Mouse (Mus musculus) myocyte (in vitro differentiated cells): ENCODE measurements around the gene Prx. TPM values are rescaled to one million over a fixed set of nuclear protein-coding genes. Genes with fewer than 3 reads are reported as not detected.
A peak's percentile ranks its signal among the peaks of the same experiment; 100 is the strongest.

Experiments used
- H3K27me3 ChIP-seq: one replicate; pipeline ENCODE4 v1.6.1; 2011; ENCODE audit not compliant: control insufficient read depth, insufficient read depth, insufficient read length
- H3K36me3 ChIP-seq: one replicate; pipeline ENCODE4 v1.6.1; 2011; ENCODE audit not compliant: control insufficient read depth, insufficient read depth
- H3K4me2 ChIP-seq: one replicate; pipeline ENCODE4 v1.6.1; 2011; ENCODE audit warnings: low read depth, control low read depth
- H3K4me3 ChIP-seq: one replicate; pipeline ENCODE4 v1.5.1; 2011; ENCODE audit warnings: mild to moderate bottlenecking, control low read depth, moderate library complexity
- H3K79me2 ChIP-seq: one replicate; pipeline ENCODE4 v1.6.1; 2011; ENCODE audit not compliant: control insufficient read depth, insufficient read depth
- H3ac ChIP-seq: one replicate; pipeline ENCODE4 v1.6.1; 2011; ENCODE audit not compliant: control insufficient read depth, insufficient read length
- CEBPB ChIP-seq: IDR thresholded peaks from 2 replicates; pipeline ENCODE4 v1.6.1; 2011; ENCODE audit warnings: mild to moderate bottlenecking, moderate library complexity; ENCODE audit not compliant: poor library complexity, insufficient read depth, severe bottlenecking
- E2F4 ChIP-seq: IDR thresholded peaks from one replicate; pipeline ENCODE4 v1.6.1; 2011; ENCODE audit warnings: mild to moderate bottlenecking, control low read depth, moderate library complexity; ENCODE audit not compliant: insufficient read depth
- MAX ChIP-seq: IDR thresholded peaks from one replicate; pipeline ENCODE4 v1.6.1; 2011; ENCODE audit warnings: low read depth, mild to moderate bottlenecking, control low read depth
- MYOD1 ChIP-seq, 3 experiments: IDR thresholded peaks; one replicate each; pipeline ENCODE4 v1.6.1; 2011; ENCODE audit warnings: control low read depth in 2 of 3, low read depth in 2 of 3, mild to moderate bottlenecking in 2 of 3, moderate library complexity in 1 of 3; ENCODE audit not compliant: insufficient read length in 2 of 3, control insufficient read depth in 1 of 3
- MYOG ChIP-seq, 3 experiments: IDR thresholded peaks; one replicate each; pipeline ENCODE4 v1.6.1; 2011; ENCODE audit warnings: control low read depth in 2 of 3, low read depth in 2 of 3, mild to moderate bottlenecking in 2 of 3; ENCODE audit not compliant: insufficient read length in 2 of 3, control insufficient read depth in 1 of 3, insufficient read depth in 1 of 3
- POLR2A ChIP-seq: IDR thresholded peaks from one replicate; pipeline ENCODE4 v1.6.1; 2011; ENCODE audit warnings: low read depth, mild to moderate bottlenecking, control low read depth, moderate library complexity; ENCODE audit not compliant: insufficient read length
- POLR2AphosphoS2 ChIP-seq: IDR thresholded peaks from one replicate; pipeline ENCODE4 v1.6.1; 2011; ENCODE audit warnings: low read depth, control low read depth; ENCODE audit not compliant: insufficient read length
- REST ChIP-seq: IDR thresholded peaks from one replicate; pipeline ENCODE4 v1.6.1; 2011; ENCODE audit warnings: mild to moderate bottlenecking, control low read depth, moderate library complexity; ENCODE audit not compliant: insufficient read depth, insufficient read length
- SRF ChIP-seq: IDR thresholded peaks from one replicate; pipeline ENCODE4 v1.6.1; 2011; ENCODE audit warnings: low read depth; ENCODE audit not compliant: control insufficient read depth, insufficient read length
- TCF12 ChIP-seq: IDR thresholded peaks from one replicate; pipeline ENCODE4 v1.6.1; 2011; ENCODE audit warnings: mild to moderate bottlenecking, control low read depth; ENCODE audit not compliant: poor library complexity, insufficient read depth, severe bottlenecking
- TCF3 ChIP-seq: IDR thresholded peaks from one replicate; pipeline ENCODE4 v1.6.1; 2011; ENCODE audit warnings: low read depth, control low read depth; ENCODE audit not compliant: insufficient read length
- USF1 ChIP-seq: IDR thresholded peaks from one replicate; pipeline ENCODE4 v1.6.1; 2011; ENCODE audit warnings: low read depth, mild to moderate bottlenecking, control low read depth, moderate library complexity
- polyA plus RNA-seq: library from polyadenylated mRNA; unstranded; fragments of >200 nt; fragmentation: generic; extraction: Trizol; gene quantifications from one replicate; pipeline ENCODE4 v1.2.1, GENCODE M21; 2012; ENCODE audit warnings: missing spikeins

Prx gene
- polyA plus RNA-seq, 1 experiment: 4.2 TPM

DNA sequence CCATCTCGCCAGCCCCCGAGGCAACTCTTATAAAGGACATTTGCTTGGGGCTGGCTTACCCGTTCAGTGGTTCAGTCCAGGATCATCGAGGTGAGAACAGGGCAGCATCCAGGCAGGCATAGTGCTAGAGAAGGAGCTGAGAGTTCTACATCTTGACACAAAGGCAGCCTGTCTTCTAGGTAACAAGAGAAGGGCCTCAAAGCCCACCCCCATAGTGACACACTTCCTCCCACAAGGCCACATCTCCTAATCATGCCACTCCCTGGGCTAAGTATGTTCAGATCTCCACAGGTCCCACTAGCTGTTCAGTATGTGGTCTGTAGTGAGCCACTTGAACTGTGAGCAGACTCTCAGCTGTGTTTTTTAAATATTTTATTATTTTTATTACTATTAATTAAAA, 15.3 kb upstream of the Prx start:
- Histone ChIP-seq H3K36me3 (no peaks in the 10 kb centered on the region), H3K27me3 (no peaks in the 10 kb centered on the region), H3K79me2 (peaks cover 13% of the 10 kb centered on the region), H3ac (no peak overlapping the region), H3K4me3 (no peak overlapping the region), H3K4me2 (no peak overlapping the region)
- TF ChIP-seq MYOG (IDR thresholded peaks at IDR 0.05; ENCODE audit: control insufficient read depth in 1 of 3, insufficient read depth in 1 of 3, insufficient read length in 2 of 3, low read depth in 2 of 3) (no peak), MYOD1 (IDR thresholded peaks at IDR 0.05; ENCODE audit: control insufficient read depth in 1 of 3, insufficient read length in 2 of 3, low read depth in 2 of 3) (no peak), REST (no peak), TCF3 (no peak), POLR2AphosphoS2 (no peak), MAX (no peak), SRF (no peak), USF1 (no peak), POLR2A (no peak), E2F4 (no peak), CEBPB (no peak), TCF12 (no peak)

DNA sequence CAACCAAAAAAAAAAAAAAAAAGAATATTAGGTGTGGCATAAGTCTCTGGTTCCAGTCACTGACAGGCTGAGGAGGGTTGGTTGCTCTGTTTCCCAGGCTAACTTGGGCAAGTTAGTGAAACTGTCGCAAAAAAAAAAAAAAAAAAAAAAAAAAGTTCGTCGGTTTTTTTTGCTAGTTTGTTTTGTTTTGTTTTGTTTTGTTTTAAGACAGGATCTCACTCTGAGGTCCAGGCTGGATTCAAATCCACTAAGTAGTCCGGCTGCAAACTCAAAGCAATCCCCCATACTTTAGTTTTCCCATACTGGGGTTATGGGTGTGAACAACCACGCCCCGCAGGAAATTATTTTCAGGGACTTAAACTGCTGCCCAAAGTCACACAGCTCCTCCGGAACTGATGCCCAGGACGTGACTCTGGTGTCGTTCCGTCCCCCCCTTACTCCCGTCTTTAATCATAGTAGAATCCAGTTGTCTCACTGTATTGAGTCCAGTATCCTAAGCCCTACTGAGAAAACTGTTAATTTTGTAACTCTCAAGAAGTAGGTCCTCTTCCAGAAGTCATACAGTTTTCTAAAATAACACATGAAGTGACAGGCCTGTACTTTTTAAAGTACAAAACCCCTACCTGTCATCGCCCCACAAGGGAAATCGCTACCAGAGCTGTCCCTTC, 12.9 kb upstream of the Prx start:
- peak overlapping the region; percentile 71 for H3K4me3 ChIP-seq
- TF ChIP-seq POLR2AphosphoS2 (no peak), MYOD1 (IDR thresholded peaks at IDR 0.05; ENCODE audit: control insufficient read depth in 1 of 3, insufficient read length in 2 of 3, low read depth in 2 of 3) (no peak), TCF3 (no peak), MAX (no peak), REST (no peak), E2F4 (no peak), TCF12 (no peak), MYOG (IDR thresholded peaks at IDR 0.05; ENCODE audit: control insufficient read depth in 1 of 3, insufficient read depth in 1 of 3, insufficient read length in 2 of 3, low read depth in 2 of 3) (no peak), POLR2A (no peak), CEBPB (no peak), SRF (no peak), USF1 (no peak)
- peak overlapping the region; percentile 92 for H3K4me2 ChIP-seq
- no peak overlapping the region for H3ac ChIP-seq
- H3K79me2 ChIP-seq: peaks cover 24% of the 10 kb centered on the region
- H3K27me3 ChIP-seq: no peaks in the 10 kb centered on the region
- H3K36me3 ChIP-seq: no peaks in the 10 kb centered on the region

DNA sequence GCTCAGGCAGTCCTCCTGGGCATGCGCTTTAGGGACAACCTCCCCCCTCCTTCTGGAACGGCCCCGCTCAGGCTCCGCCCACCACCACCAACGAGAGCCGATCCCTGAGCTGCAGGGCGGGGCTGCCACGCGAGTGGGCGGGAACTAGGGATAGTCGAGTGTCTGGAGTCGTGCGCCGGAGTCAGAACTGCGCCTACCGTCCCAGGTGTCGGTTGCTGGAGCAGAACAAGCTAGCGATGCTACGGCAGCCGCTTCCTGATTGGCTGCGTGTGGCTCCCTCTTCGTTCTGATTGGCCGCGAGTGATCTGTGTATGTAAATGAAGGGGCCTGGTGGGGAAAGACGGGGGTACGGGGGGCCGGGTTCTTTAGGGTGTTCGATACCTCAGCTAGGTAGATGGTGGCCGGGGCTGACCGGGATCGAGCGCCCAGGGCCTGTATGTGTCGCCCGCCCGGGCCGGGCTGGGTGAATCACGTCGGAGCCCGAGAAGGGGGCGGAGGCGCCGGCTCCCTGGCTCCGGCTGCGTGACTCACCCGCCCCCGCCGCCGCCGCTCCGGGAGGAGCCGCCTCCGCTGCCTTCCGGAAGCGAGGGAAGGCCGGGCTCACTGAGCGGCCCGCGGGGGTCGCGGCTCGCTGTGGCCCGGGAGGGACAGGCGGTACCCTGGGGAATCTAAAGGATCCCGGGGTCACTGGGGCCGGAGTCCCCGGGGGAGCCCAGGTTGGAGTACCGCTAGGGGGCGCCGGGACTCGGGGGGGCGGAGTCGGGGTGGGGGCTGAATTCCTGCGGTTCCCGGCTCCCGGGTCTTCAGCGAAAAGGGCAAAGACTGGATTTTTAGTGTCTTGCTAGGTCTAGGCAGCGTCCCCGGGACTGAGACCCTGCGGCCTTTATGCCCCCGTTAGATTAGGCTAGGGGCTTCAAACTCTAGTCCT, 12.1 kb upstream of the Prx start, which contains the start of gene Sertad1:
TSS of gene Sertad1 (plus strand) at position 141 of the 928 bp plus-strand sequence.
- H3K79me2 ChIP-seq: peaks cover 24% of the 10 kb centered on the region
- H3K27me3 ChIP-seq: no peaks in the 10 kb centered on the region
- peak within 1 kb of the TSS; percentile 71 for H3K4me3 ChIP-seq
- peak within 1 kb of the TSS; percentile 81 for H3ac ChIP-seq
- peak; percentile 19 for TF ChIP-seq E2F4
- TF ChIP-seq TCF3: no peak
- peak in 1 of 3 experiments; percentile 50 for TF ChIP-seq MYOG (IDR thresholded peaks at IDR 0.05; ENCODE audit: control insufficient read depth in 1 of 3, insufficient read depth in 1 of 3, insufficient read length in 2 of 3, low read depth in 2 of 3)
- TF ChIP-seq POLR2A: peak; percentile 99
- TF ChIP-seq CEBPB: no peak
- TF ChIP-seq MAX: no peak
- peak; percentile 100 for TF ChIP-seq POLR2AphosphoS2
- peak; percentile 61 for TF ChIP-seq REST
- TF ChIP-seq TCF12: no peak
- TF ChIP-seq USF1: no peak
- TF ChIP-seq SRF: peak; percentile 79
- peak in 1 of 3 experiments; percentile 66 for TF ChIP-seq MYOD1 (IDR thresholded peaks at IDR 0.05; ENCODE audit: control insufficient read depth in 1 of 3, insufficient read length in 2 of 3, low read depth in 2 of 3)
- peak within 1 kb of the TSS; percentile 99 for H3K4me2 ChIP-seq
- no peaks in the 10 kb centered on the region for H3K36me3 ChIP-seq

DNA sequence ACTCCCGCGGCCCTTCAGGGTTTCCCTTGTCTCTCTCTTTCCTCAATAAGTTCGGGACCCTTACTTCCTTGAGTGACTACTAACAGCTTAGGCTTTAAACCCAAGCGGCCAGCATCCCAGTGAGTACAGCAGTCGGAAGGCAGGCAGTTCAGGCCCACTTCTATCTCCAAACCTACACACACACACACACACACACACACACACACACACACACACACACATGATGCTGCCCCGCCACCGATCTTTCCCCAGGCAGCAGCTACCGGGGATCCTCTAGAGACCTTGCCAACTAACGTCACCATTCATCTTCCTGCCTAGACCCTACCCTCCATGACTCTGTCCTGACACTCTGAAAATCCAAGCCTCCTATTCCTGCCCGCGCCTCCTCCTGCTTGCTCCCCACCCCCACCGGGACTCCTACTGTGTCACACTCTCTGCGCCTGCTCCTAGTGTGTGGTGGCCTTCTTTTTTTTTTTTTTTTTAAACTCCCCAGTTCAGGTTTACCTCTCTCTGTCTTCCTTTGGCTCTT, 11.3 kb upstream of the Prx start:
- Histone ChIP-seq H3K27me3 (no peaks in the 10 kb centered on the region), H3K4me2 (peak overlapping the region; percentile 99), H3K4me3 (peak overlapping the region; percentile 71), H3K79me2 (peaks cover 24% of the 10 kb centered on the region), H3K36me3 (no peaks in the 10 kb centered on the region), H3ac (peak overlapping the region; percentile 81)
- no peak for TF ChIP-seq REST
- peak; percentile 30 for TF ChIP-seq POLR2AphosphoS2
- TF ChIP-seq POLR2A: peak; percentile 37
- no peak for TF ChIP-seq MAX
